ENCODE assay signal across 11 mouse cellular contexts in genomic region chr6:89407247-89407889, GRCm38 (mm10). TPM values are rescaled to one million over a fixed set of nuclear protein-coding genes. Genes with fewer than 3 reads are reported as not detected.
A peak's percentile ranks its signal among the peaks of the same experiment; 100 is the strongest.
DNase-seq lines count a peak whose midpoint lies in the region; ATAC-seq and TF ChIP-seq lines count a peak whose summit lies in the region.
"Had no signal": no experiment of that assay in that cellular context is flagged by ENCODE, and none has a peak within 500 bp of the region (broad histone marks: within the 10 kb centered on the region; RNA-seq: fewer than 3 reads in every experiment).

No protein-coding gene starts in this region.

- H3K27me3 ChIP-seq in intestine, embryonic 15.5 days (replicated peaks) = no peaks in the 10 kb centered on the region
- no peaks in the 10 kb centered on the region for H3K27me3 ChIP-seq in intestine, postnatal 0 days (replicated peaks; ENCODE audit: control insufficient read depth, insufficient read depth, low read length)
- H3K27me3 ChIP-seq in embryonic facial prominence, embryonic 14.5 days (replicated peaks; ENCODE audit: control insufficient read depth, insufficient read depth, low read length) = no peaks in the 10 kb centered on the region
- no peaks in the 10 kb centered on the region for H3K27me3 ChIP-seq in midbrain, embryonic 16.5 days (ENCODE audit: control insufficient read depth, insufficient read depth, low read depth, low read length)
- H3K27me3 ChIP-seq: lung, embryonic 15.5 days had no signal

- TF ChIP-seq CTCF in intestine, postnatal 0 days (IDR thresholded peaks at IDR 0.05; ENCODE audit: low read depth) = no peak

- H3K4me1 ChIP-seq in intestine, embryonic 15.5 days (replicated peaks) = no peaks in the 10 kb centered on the region
- H3K4me1 ChIP-seq in intestine, postnatal 0 days (replicated peaks; ENCODE audit: control insufficient read depth, insufficient read depth, low read length) = no peaks in the 10 kb centered on the region
- H3K4me1 ChIP-seq in embryonic facial prominence, embryonic 14.5 days (ENCODE audit: control insufficient read depth, insufficient read depth, low read length) = no peaks in the 10 kb centered on the region
- H3K4me1 ChIP-seq in midbrain, embryonic 16.5 days (ENCODE audit: control insufficient read depth, insufficient read depth, low read length) = no peaks in the 10 kb centered on the region

- H3K9me3 ChIP-seq in intestine, embryonic 15.5 days = no peaks in the 10 kb centered on the region
- H3K9me3 ChIP-seq in intestine, postnatal 0 days (ENCODE audit: control insufficient read depth) = no peaks in the 10 kb centered on the region
- H3K9me3 ChIP-seq in embryonic facial prominence, embryonic 14.5 days (ENCODE audit: control insufficient read depth, low read length) = no peaks in the 10 kb centered on the region
- H3K9me3 ChIP-seq in midbrain, embryonic 16.5 days (replicated peaks; ENCODE audit: control insufficient read depth, low read length, poor library complexity, severe bottlenecking) = no peaks in the 10 kb centered on the region
- H3K9me3 ChIP-seq: heart, embryonic 13.5 days; lung, embryonic 15.5 days had no signal

- no peak overlapping the region for H3K9ac ChIP-seq in intestine, embryonic 15.5 days
- no peak overlapping the region for H3K9ac ChIP-seq in intestine, postnatal 0 days (ENCODE audit: low read depth, low read length)
- no peak overlapping the region for H3K9ac ChIP-seq in embryonic facial prominence, embryonic 14.5 days (ENCODE audit: low read depth, low read length)
- no peak overlapping the region for H3K9ac ChIP-seq in midbrain, embryonic 16.5 days (ENCODE audit: low read depth, low read length)
- H3K9ac ChIP-seq: heart, embryonic 13.5 days; lung, embryonic 15.5 days had no signal

- no peaks in the 10 kb centered on the region for H3K36me3 ChIP-seq in intestine, embryonic 15.5 days
- no peaks in the 10 kb centered on the region for H3K36me3 ChIP-seq in intestine, postnatal 0 days (ENCODE audit: control insufficient read depth, insufficient read depth)
- H3K36me3 ChIP-seq in embryonic facial prominence, embryonic 14.5 days (ENCODE audit: control insufficient read depth, insufficient read depth, low read length) = no peaks in the 10 kb centered on the region
- no peaks in the 10 kb centered on the region for H3K36me3 ChIP-seq in midbrain, embryonic 16.5 days (ENCODE audit: control insufficient read depth, insufficient read depth, low read length)
- H3K36me3 ChIP-seq: heart, embryonic 13.5 days; lung, embryonic 15.5 days had no signal

- no peak for DNase-seq in cerebellum, adult 11 months
- no peak for DNase-seq in embryonic facial prominence, embryonic 14.5 days (ENCODE audit: low spot score)
- DNase-seq in right cerebral cortex, adult 2 months (ENCODE audit: low spot score in 2 of 2) = no peak
- no peak for DNase-seq in urinary bladder, postnatal 14 days (ENCODE audit: low spot score)
- DNase-seq: retina, postnatal 1 day had no signal

- ATAC-seq in cerebellum, adult (ENCODE audit: insufficient number of reproducible peaks, low FRiP score, low TSS enrichment) = peak; percentile 59; the same call in 1 of the 2 replicates
- ATAC-seq in intestine, embryonic 15.5 days = peak; percentile 45; the same call in 1 of the 2 replicates
- no peak for ATAC-seq in intestine, postnatal 0 days
- peak; percentile 67; the same call in 1 of the 2 replicates for ATAC-seq in embryonic facial prominence, embryonic 14.5 days (ENCODE audit: low read depth)
- peak; percentile 42; the same call in 1 of the 2 replicates for ATAC-seq in midbrain, embryonic 16.5 days

- H3K27ac ChIP-seq in intestine, embryonic 15.5 days = no peak overlapping the region
- H3K27ac ChIP-seq in intestine, postnatal 0 days (ENCODE audit: low read depth, low read length) = no peak overlapping the region
- H3K27ac ChIP-seq in embryonic facial prominence, embryonic 14.5 days (replicated peaks; ENCODE audit: low read depth, low read length) = no peak overlapping the region
- H3K27ac ChIP-seq in midbrain, embryonic 16.5 days (ENCODE audit: low read length) = no peak overlapping the region
- H3K27ac ChIP-seq: heart, embryonic 13.5 days; lung, embryonic 15.5 days had no signal

- no peak overlapping the region for H3K4me3 ChIP-seq in intestine, embryonic 15.5 days (replicated peaks)
- no peak overlapping the region for H3K4me3 ChIP-seq in intestine, postnatal 0 days (ENCODE audit: low read depth, low read length)
- no peak overlapping the region for H3K4me3 ChIP-seq in embryonic facial prominence, embryonic 14.5 days (ENCODE audit: low read depth, low read length)
- no peak overlapping the region for H3K4me3 ChIP-seq in midbrain, embryonic 16.5 days (ENCODE audit: low read depth, low read length)
- H3K4me3 ChIP-seq: heart, embryonic 13.5 days; lung, embryonic 15.5 days had no signal

- 76% methylated on average over 3 of the region's 3 CpGs for WGBS in intestine, embryonic 15.5 days
- WGBS in intestine, postnatal 0 days = 88% methylated on average over 3 of the region's 3 CpGs
- 77% methylated on average over 3 of the region's 3 CpGs for WGBS in embryonic facial prominence, embryonic 14.5 days
- 38% methylated on average over 3 of the region's 3 CpGs for WGBS in midbrain, embryonic 16.5 days

- H3K4me2 ChIP-seq in intestine, embryonic 15.5 days (replicated peaks) = no peak overlapping the region
- H3K4me2 ChIP-seq in intestine, postnatal 0 days (replicated peaks; ENCODE audit: low read depth) = no peak overlapping the region
- H3K4me2 ChIP-seq in embryonic facial prominence, embryonic 14.5 days (ENCODE audit: low read depth, low read length) = no peak overlapping the region
- H3K4me2 ChIP-seq in midbrain, embryonic 16.5 days (ENCODE audit: low read length) = no peak overlapping the region
- H3K4me2 ChIP-seq: heart, embryonic 13.5 days; lung, embryonic 15.5 days had no signal

RNA-seq across cellular contexts. Expression of gene Plxna1, which starts 44.9 kb away (rescaled TPM):
- polyA plus RNA-seq in intestine, embryonic 15.5 days (2015; fragmentation: Nextera tagmentation; extraction: Ambion mirVana) = 14.7 and 17.5 TPM in 2 replicates
- 8.7 and 9.2 TPM in 2 replicates for polyA plus RNA-seq in intestine, postnatal 0 days (2015; fragmentation: Nextera tagmentation; extraction: Ambion mirVana)
- polyA plus RNA-seq in embryonic facial prominence, embryonic 14.5 days (2014; fragmentation: Nextera tagmentation; extraction: Ambion mirVana) = 31.7 and 31.8 TPM in 2 replicates
- 64.0 and 78.9 TPM in 2 replicates for polyA plus RNA-seq in midbrain, embryonic 16.5 days (2015; fragmentation: Nextera tagmentation; extraction: Ambion mirVana)
